Mouse (Mus musculus) brain, embryonic 14.5 days (tissue): ENCODE measurements at regions not wholly inside any gene's neighbourhood (a gene's known extent, or its start where the extent isn't known, plus 50 kb on each side); places are given as distances from the start of the nearest gene placed in this dataset.

ENCODE experiments used
- DNase-seq: peaks from one replicate; pipeline ENCODE4 v3.0.0-alpha.2; 2011; ENCODE audit warnings: low read depth
- CTCF ChIP-seq: fragments of 200-500 bp; IDR thresholded peaks from 2 replicates; pipeline ENCODE4 v1.5.1; 2012; ENCODE audit warnings: inconsistent platforms, mild to moderate bottlenecking, moderate library complexity, borderline replicate concordance; ENCODE audit not compliant: insufficient read depth, insufficient read length; ENCODE audit errors: extremely low read depth
- POLR2A ChIP-seq: fragments of 200-500 bp; IDR thresholded peaks from 2 replicates; pipeline ENCODE4 v1.6.1; 2012; ENCODE audit warnings: mild to moderate bottlenecking, inconsistent platforms, borderline replicate concordance; ENCODE audit not compliant: poor library complexity, insufficient read depth, insufficient read length, severe bottlenecking; ENCODE audit errors: extremely low read depth

- DNase-seq: peak; percentile 9
Measured at GRCm38 (mm10) chr16:12359116-12359515, 375.2 kb downstream of the Shisa9 start.

GRCm38 (mm10) chr16:12389545-12389944 is 405.6 kb downstream of the Shisa9 start:
- no peak for DNase-seq
- no peak for TF ChIP-seq POLR2A
- no peak for TF ChIP-seq CTCF

More at GRCm38 (mm10) chr16:12359116-12359515, 375.2 kb downstream of the Shisa9 start:
- TF ChIP-seq POLR2A: no peak
- TF ChIP-seq CTCF: no peak

GRCm38 (mm10) chr16:12435697-12436221 is 451.8 kb downstream of the Shisa9 start:
- TF ChIP-seq POLR2A: no peak
- no peak for TF ChIP-seq CTCF
- DNase-seq: peak; percentile 3

- DNase-seq: no peak
- TF ChIP-seq CTCF (no peak), POLR2A (no peak)
Measured at GRCm38 (mm10) chr16:12438622-12439021, 454.7 kb downstream of the Shisa9 start.

- peak; percentile 4 for DNase-seq
- TF ChIP-seq CTCF (no peak), POLR2A (no peak)
Measured at GRCm38 (mm10) chr16:12454791-12455190, 470.9 kb downstream of the Shisa9 start.
